Mouse (Mus musculus): Measurements from ENCODE around the gene Smpd2.

DNA sequence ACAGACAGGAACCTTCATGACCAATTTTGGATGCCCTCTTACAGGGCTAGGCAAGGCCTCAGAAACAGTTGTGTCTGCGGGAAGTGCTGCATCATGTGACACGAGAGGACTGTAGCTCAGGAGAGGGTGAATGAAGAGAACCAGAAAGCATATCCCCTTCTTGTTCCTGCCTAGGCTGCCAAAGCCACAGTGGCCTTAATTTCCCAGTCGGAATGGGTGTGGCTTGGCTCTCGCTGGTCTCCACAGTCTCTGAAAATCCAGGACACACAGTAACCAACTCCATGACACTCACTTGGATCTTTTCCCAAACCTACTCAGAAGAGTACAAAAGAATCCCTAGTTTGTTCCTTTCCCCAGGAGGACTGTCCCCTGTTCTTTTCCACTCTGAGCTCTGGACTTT is 10.8 kb upstream of the Smpd2 start:
- no peak for TF ChIP-seq ELF1 (IDR thresholded peaks at IDR 0.05; ENCODE audit: low read depth, low read length)
- TF ChIP-seq USF1 (IDR thresholded peaks at IDR 0.05; ENCODE audit: low read depth, low read length) = no peak
- no peak for TF ChIP-seq CHD1 (IDR thresholded peaks at IDR 0.05; ENCODE audit: low read depth, low read length)
- TF ChIP-seq NELFE (IDR thresholded peaks at IDR 0.05; ENCODE audit: low read depth, low read length) = no peak
- TF ChIP-seq RCOR1 (conservative IDR thresholded peaks at IDR 0.05; ENCODE audit: low read depth, low read length) = no peak
- no peak for TF ChIP-seq CTCF (conservative IDR thresholded peaks at IDR 0.05 in 1 of 2, IDR thresholded peaks at IDR 0.05 in 1 of 2; ENCODE audit: low read depth in 2 of 2, low read length in 2 of 2)
- TF ChIP-seq POLR2A (IDR thresholded peaks at IDR 0.05; ENCODE audit: low read depth, low read length) = no peak
- TF ChIP-seq MYC (IDR thresholded peaks at IDR 0.05; ENCODE audit: low read depth, low read length) = no peak

All from CH12.LX (cell line).